Mouse (Mus musculus) stomach, embryonic 16.5 days (tissue): ENCODE results near the gene Trhr2. TPM values are rescaled to one million over a fixed set of nuclear protein-coding genes. Genes with fewer than 3 reads are reported as not detected.
A peak's percentile ranks its signal among the peaks of the same experiment; 100 is the strongest.

Experiments used
- ATAC-seq: fragments of 200-750 bp; cut with Nextera tagmentation; 2 replicates; pipeline ENCODE4 v1.8.0; 2017; ENCODE audit warnings: moderate number of reproducible peaks, moderate TSS enrichment; ENCODE audit not compliant: insufficient read depth, low FRiP score
- H3K27ac ChIP-seq: fragments of 300-500 bp; sonication (generic); 2 replicates; pipeline ENCODE4 v1.5.1; 2014; ENCODE audit warnings: low read length
- H3K27me3 ChIP-seq: fragments of 300-500 bp; sonication (generic); 2 replicates; pipeline ENCODE4 v1.6.1; 2014; ENCODE audit warnings: low read length, control low read depth, mixed read lengths; ENCODE audit not compliant: control insufficient read depth, insufficient read depth
- H3K36me3 ChIP-seq: fragments of 300-500 bp; sonication (generic); 2 replicates; pipeline ENCODE4 v1.6.1; 2014; ENCODE audit warnings: low read length; ENCODE audit not compliant: control insufficient read depth, insufficient read depth
- H3K4me1 ChIP-seq: fragments of 300-500 bp; sonication (generic); 2 replicates; pipeline ENCODE4 v1.6.1; 2014; ENCODE audit warnings: low read length, control low read depth, mixed read lengths; ENCODE audit not compliant: control insufficient read depth, insufficient read depth
- H3K4me2 ChIP-seq: fragments of 300-500 bp; sonication (generic); 2 replicates; pipeline ENCODE4 v1.6.1; 2014; ENCODE audit warnings: low read depth, low read length, mixed read lengths
- H3K4me3 ChIP-seq: fragments of 300-500 bp; sonication (generic); replicated peaks from 2 replicates; pipeline ENCODE4 v1.5.1; 2014; ENCODE audit warnings: mild to moderate bottlenecking, low read length
- H3K9ac ChIP-seq: fragments of 300-500 bp; sonication (generic); 2 replicates; pipeline ENCODE4 v1.6.1; 2014; ENCODE audit warnings: low read length
- H3K9me3 ChIP-seq: fragments of 300-500 bp; sonication (generic); replicated peaks from 2 replicates; pipeline ENCODE4 v1.6.1; 2016; ENCODE audit warnings: low read length, control low read depth; ENCODE audit not compliant: control insufficient read depth
- WGBS: fragments of 180-500 bp; shearing (Covaris S2); extraction: QIAGEN DNeasy Blood & Tissue Kit; methylation state at CpG from one replicate; pipeline ENCODE4 v1.1.7; 2014; 5-methylcytosine and 5-hydroxymethylcytosine counted together
- polyA plus RNA-seq: library from polyadenylated mRNA; unstranded; fragments of >200 nt; fragmentation: Nextera tagmentation; extraction: Ambion mirVana; gene quantifications from 2 replicates; pipeline ENCODE4 v1.2.1, GENCODE M21; 2015

Gene Trhr2
- polyA plus RNA-seq, 1 experiment from 2014 or later, result not detected

DNA sequence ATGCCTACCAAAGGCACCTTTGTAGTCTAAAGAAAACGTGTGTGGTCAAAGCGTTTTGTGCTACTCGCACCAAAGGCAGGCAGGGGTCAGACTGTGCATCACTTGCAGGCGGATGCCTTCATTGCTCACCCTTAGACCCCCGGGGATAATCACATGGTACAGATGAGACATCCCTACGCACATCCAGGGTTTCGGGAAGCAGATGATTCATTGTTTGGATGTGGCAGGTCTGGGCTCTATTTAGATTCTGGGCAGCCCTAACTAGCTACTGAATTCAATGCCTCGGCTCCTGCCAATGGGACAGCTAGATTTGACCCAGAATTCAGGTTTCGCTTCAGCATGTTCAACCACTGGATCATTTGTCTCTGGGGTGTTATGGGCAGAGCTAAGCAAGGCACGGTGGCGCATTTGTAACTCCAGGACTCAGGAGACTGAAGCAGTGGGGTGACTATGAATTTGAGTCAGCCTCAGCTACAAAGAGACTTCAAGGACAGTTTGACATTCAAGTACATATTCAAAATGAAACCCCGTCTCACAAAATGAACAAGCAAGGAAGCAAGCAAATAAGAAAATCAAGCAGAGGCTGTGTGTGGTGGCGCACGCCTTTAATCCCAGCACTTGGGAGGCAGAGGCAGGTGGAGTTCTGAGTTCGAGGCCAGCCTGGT, 1.3 kb downstream of the Trhr2 start:
- H3K27ac ChIP-seq, result no peak overlapping the region
- H3K27me3 ChIP-seq, result no peaks in the 10 kb centered on the region
- 77% methylated on average over 15 of the region's 15 CpGs for WGBS
- no peak overlapping the region for H3K4me2 ChIP-seq
- ATAC-seq, result no peak
- H3K4me3 ChIP-seq, result no peak overlapping the region
- H3K36me3 ChIP-seq, result no peaks in the 10 kb centered on the region
- H3K9ac ChIP-seq, result no peak overlapping the region
- H3K9me3 ChIP-seq, result no peaks in the 10 kb centered on the region
- no peaks in the 10 kb centered on the region for H3K4me1 ChIP-seq

DNA sequence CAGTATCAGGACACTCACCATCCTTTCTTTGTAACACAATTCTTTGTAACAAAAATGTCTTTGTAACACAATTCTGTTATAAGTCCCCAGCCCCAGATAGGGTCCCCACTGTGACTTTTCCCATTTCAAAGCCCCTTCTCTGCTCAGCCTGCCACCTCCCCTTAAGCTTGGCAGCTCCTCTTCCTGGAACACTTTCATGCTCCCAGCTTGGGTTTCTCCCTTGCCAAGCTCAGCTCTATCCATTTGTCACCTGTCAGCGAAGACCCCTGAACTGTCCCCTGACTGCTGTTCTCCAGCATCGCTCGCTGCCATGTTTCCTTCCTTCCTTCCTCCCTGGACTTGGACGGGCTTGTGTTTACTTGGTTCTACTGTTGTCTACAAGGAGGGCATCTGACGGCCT, 2.9 kb downstream of the Trhr2 start:
- H3K27ac ChIP-seq, result no peak overlapping the region
- H3K4me2 ChIP-seq, result no peak overlapping the region
- no peaks in the 10 kb centered on the region for H3K27me3 ChIP-seq
- no peak overlapping the region for H3K9ac ChIP-seq
- WGBS, result 74% methylated on average over 5 of the region's 5 CpGs
- H3K4me1 ChIP-seq, result no peaks in the 10 kb centered on the region
- H3K36me3 ChIP-seq, result no peaks in the 10 kb centered on the region
- ATAC-seq, result no peak
- no peak overlapping the region for H3K4me3 ChIP-seq
- H3K9me3 ChIP-seq, result no peaks in the 10 kb centered on the region

DNA sequence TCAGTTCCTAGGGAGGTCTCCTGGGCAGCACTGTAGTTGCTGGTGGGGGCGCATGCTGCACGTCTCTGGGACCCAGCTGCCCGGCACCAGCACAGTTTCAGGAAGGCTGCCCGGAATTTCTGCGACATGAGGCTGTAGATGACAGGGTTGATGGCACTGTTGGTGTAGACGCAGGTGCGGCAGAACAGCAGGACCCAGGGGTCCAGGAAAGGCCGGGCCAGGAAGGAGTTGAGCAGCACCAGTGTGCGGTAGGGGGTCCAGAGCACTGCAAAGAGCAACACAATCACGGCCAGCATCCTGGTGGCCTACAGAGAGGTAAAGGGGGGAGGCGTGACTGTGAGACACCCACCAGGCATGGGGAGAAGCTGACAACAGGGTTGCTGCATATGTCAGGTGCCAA, 3.3 kb downstream of the Trhr2 start:
- no peak overlapping the region for H3K27ac ChIP-seq
- no peak for ATAC-seq
- 64% methylated on average over 11 of the region's 11 CpGs for WGBS
- no peak overlapping the region for H3K4me2 ChIP-seq
- H3K27me3 ChIP-seq, result no peaks in the 10 kb centered on the region
- no peak overlapping the region for H3K4me3 ChIP-seq
- no peaks in the 10 kb centered on the region for H3K9me3 ChIP-seq
- H3K4me1 ChIP-seq, result no peaks in the 10 kb centered on the region
- H3K36me3 ChIP-seq, result no peaks in the 10 kb centered on the region
- no peak overlapping the region for H3K9ac ChIP-seq

DNA sequence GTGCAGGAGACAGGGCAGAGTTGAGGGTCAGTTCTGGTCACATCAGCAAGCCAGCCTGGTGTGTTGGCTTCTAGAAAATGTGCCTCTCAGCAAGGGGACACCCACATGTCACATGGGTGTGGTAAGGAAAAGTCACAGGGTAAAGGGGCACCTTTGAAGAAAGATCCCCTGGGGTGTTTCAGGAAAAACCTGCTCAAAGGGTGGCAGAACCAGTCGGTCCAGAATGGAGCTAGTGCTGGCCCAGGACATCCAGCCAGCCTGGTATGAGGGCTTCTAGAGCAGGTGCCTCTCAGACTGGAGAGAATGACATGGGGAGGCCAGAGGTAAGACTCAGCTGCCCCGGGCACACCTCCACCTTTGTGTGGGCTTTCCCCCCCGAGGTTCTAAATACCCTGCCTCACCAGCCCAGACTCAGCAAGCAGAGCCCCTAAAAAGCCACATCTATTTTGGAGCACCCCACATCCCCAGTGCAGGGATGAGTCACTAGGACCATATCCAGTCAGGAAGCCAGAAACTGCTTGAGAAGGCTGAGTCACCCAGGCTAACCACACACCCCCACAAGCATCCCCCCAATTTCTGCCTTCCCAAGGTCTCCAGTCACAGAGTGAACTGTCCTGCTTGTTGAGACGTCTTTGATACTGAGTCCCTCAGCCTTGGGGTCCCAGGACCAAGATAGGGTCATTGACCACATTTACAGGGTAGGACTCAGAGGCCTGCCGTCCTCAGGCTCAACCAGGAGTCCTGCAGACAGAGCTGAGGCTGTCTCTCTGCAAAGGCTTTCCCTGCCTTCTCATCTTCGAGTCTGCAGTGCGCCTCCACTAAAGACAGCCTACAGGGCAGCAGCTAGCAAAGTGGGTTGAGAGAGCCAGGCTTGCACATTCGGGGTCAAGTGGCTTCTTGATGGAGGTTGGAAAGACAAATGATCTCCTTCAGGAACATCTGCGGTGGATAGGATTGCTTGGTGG, 4.6 kb downstream of the Trhr2 start:
- 54% methylated on average over 9 of the region's 9 CpGs for WGBS
- H3K9ac ChIP-seq, result no peak overlapping the region
- no peaks in the 10 kb centered on the region for H3K9me3 ChIP-seq
- no peaks in the 10 kb centered on the region for H3K4me1 ChIP-seq
- H3K4me3 ChIP-seq, result no peak overlapping the region
- peak; percentile 69 for ATAC-seq
- H3K36me3 ChIP-seq, result no peaks in the 10 kb centered on the region
- H3K27ac ChIP-seq, result peak overlapping the region; percentile 47; the same call in 1 of the 2 replicates
- H3K27me3 ChIP-seq, result no peaks in the 10 kb centered on the region
- H3K4me2 ChIP-seq, result peak overlapping the region; percentile 6; the same call in 1 of the 2 replicates

DNA sequence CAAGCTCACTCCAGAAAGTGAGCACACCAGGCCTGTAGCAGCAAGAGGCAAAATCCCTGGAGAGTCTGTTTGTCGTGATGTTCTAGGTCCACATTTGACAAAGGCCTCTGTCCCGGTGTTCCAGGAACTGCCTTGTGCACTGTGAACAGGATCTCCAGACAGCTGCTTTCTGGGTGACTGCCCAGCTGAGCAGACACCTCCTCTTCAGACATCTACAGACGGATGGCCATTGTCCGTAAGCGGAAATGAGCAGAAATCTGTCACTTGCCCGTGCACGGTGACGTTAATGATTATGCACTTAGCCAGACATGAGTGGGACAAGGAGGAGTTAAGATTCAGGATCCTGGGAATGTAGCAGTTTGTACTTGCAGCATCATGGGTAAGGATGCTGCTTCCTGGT, 6.4 kb downstream of the Trhr2 start:
- ATAC-seq, result no peak
- H3K27me3 ChIP-seq, result no peaks in the 10 kb centered on the region
- H3K9ac ChIP-seq, result no peak overlapping the region
- H3K4me2 ChIP-seq, result no peak overlapping the region
- H3K9me3 ChIP-seq, result no peaks in the 10 kb centered on the region
- no peaks in the 10 kb centered on the region for H3K36me3 ChIP-seq
- no peak overlapping the region for H3K4me3 ChIP-seq
- no peak overlapping the region for H3K27ac ChIP-seq
- 76% methylated on average over 8 of the region's 8 CpGs for WGBS
- peaks cover 4% of the 10 kb centered on the region; the same call in 1 of the 2 replicates for H3K4me1 ChIP-seq

DNA sequence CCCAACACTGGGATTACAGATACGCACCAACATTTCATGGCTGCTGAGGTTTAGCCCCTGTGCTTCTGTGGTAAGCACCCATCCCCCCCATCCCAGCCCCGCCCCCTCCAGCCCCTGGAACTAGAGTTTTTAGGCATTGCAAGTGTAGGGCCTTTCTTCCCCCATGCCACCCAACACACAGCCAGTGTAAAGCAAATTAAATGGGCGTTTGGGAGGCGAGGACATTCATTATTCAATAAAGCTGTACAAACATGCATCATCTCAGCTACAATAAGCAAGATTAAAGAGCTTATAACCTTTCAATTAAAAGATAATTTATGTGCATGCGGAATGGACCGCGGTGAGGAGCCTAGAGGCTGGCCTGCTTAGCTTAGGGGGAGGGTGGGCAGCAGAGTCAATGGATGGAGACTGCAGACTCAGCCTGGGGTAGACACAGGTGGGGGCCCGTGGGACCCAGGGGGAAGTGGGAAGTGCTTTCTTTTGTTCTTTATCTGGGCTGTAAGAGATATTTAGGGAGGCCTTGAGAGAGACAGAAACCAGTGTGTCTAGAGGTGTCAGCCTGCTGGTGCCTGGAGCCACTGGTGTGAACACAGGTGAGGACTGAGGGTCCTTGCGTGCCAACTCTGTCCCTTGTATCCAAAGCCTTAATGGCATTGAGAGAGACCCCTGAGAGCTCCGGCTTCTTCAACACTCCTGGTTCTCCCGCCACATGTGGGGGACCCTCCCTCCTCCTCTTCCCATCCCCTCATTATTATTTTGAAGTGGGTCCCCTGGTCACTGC, 10.0 kb downstream of the Trhr2 start:
- no peak overlapping the region for H3K9ac ChIP-seq
- 39% methylated on average over 11 of the region's 11 CpGs for WGBS
- no peak overlapping the region for H3K27ac ChIP-seq

DNA sequence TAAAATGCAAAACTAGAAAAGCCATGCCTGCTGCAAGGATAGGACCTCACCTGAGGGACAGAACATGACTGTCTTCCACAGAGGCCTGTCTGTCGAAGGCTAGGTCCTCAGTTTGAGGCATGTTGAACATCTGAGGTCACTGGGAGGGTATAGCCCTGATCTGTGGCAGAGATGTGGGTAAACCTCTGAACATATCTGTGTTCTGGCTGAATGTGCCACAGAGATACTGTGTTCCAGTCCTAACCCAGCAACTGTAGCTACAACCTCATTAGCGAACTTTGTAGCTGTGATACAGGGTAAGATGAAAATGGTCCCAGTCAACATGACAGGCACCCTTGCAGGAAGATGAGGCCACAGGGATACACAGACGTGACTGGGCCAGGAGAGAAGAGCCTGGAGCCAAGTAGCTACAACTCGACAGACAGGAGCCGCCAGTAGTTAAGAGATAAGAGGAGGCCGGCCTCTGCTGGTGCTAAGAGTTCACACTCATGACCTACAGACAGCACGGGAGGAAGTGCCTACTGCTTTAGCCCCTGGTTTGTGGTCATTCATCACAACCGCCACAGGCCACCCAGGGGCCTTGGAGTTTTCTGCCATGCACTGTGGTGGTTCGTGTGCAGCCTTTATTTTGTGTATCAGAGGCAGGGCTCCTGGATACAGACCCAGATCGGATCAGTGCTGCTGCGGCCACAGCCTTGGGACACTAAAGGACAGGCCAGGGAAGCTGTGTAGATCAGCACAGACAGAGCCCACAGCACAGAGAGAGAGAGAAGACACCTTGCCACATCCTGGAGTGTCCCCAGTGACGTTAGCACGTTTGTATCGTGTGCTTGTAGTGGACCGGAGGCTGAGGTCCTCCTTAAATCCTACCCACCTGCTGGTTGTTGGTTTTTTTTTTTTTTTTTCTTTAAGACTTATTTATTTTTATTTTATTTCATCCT, 10.9 kb downstream of the Trhr2 start:
- no peaks in the 10 kb centered on the region for H3K27me3 ChIP-seq
- H3K4me1 ChIP-seq, result peaks cover 10% of the 10 kb centered on the region
- no peaks in the 10 kb centered on the region for H3K9me3 ChIP-seq
- no peak overlapping the region for H3K4me3 ChIP-seq
- WGBS, result 35% methylated on average over 15 of the region's 15 CpGs
- no peak overlapping the region for H3K4me2 ChIP-seq
- H3K9ac ChIP-seq, result no peak overlapping the region
- ATAC-seq, result no peak
- no peak overlapping the region for H3K27ac ChIP-seq
- H3K36me3 ChIP-seq, result no peaks in the 10 kb centered on the region

More for the DNA sequence above, 10.0 kb downstream of the Trhr2 start:
- Histone ChIP-seq H3K4me3 (no peak overlapping the region), H3K36me3 (no peaks in the 10 kb centered on the region), H3K4me1 (peaks cover 4% of the 10 kb centered on the region; the same call in 1 of the 2 replicates), H3K4me2 (no peak overlapping the region), H3K9me3 (no peaks in the 10 kb centered on the region), H3K27me3 (no peaks in the 10 kb centered on the region)
- no peak for ATAC-seq

DNA sequence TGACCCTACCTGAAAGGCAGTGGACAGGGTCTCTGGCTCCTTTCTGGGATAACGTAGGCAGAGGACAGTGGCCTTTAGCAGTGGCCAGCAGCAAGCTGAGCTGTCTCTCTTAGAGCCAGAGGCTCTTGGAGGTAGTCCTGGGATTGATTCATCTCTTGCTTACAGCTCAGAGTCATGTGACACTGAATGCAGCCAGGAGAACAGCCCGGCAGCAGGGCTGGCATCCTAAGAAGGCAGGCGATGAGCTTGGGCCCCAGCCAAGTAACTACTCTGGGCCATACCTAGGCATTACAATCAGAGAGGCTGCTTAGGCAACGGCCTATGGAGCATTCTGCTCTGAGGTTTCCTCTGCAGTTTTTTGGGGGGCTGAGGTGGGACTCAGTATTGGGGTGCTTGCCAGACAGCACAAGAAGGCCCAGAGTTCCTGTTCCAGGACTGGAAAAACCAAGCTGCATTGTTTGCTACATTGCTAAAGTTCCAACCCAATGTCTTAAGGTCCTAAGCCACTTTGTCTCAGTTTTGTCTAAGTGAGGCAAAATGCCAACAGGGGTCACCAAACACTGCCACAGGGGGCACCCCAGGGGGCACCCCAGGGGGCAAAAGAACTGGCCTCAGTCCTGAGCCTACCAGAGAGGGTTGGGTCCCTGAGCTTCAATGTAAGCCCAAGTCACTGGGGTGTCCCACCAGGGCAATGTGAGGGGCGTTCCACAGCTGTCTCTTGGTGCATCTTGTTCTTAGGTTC, 12.6 kb downstream of the Trhr2 start:
- Histone ChIP-seq H3K4me1 (peaks cover 26% of the 10 kb centered on the region), H3K27ac (no peak overlapping the region), H3K4me2 (no peak overlapping the region), H3K9me3 (no peaks in the 10 kb centered on the region), H3K4me3 (no peak overlapping the region), H3K36me3 (no peaks in the 10 kb centered on the region), H3K9ac (no peak overlapping the region), H3K27me3 (no peaks in the 10 kb centered on the region)
- ATAC-seq, result no peak
- WGBS, result 66% methylated on average over 5 of the region's 5 CpGs
